Mouse (Mus musculus): ENCODE measurements at regions not wholly inside any gene's neighbourhood (a gene's known extent, or its start where the extent isn't known, plus 50 kb on each side); places are given as distances from the start of the nearest gene placed in this dataset.

GRCm38 (mm10) chr13:106501273-106501672, 435.5 kb downstream of the Ipo11 start:
- TF ChIP-seq CTCF (conservative IDR thresholded peaks at IDR 0.05; ENCODE audit: insufficient read depth, insufficient read length, low read depth, low read length) (no peak), POLR2A (IDR thresholded peaks at IDR 0.05; ENCODE audit: low read depth, low read length) (no peak)
